Mouse (Mus musculus): Measurements from ENCODE around the gene Wnt3a. TPM values are rescaled to one million over a fixed set of nuclear protein-coding genes. Genes with fewer than 3 reads are reported as not detected.

The Wnt3a gene
- polyA plus RNA-seq, 2 experiments: 1.2 to 1.3 TPM

- 12% methylated on average over 17 of the region's 18 CpGs for WGBS
- ATAC-seq (ENCODE audit: low FRiP score, low read depth): peak; percentile 53
- Histone ChIP-seq H3K9ac (ENCODE audit: low read depth, low read length, severe bottlenecking) (peak overlapping the region; percentile 81), H3K27me3 (ENCODE audit: control insufficient read depth, insufficient read depth, low read length) (no peaks in the 10 kb centered on the region), H3K4me3 (replicated peaks; ENCODE audit: low read length) (peak overlapping the region; percentile 85), H3K9me3 (ENCODE audit: control insufficient read depth, low read length) (no peaks in the 10 kb centered on the region), H3K27ac (replicated peaks; ENCODE audit: low read depth, low read length) (peak overlapping the region; percentile 92; the same call in 1 of the 2 replicates), H3K4me1 (ENCODE audit: control insufficient read depth, insufficient read depth, low read length) (peaks cover 6% of the 10 kb centered on the region; the same call in 1 of the 2 replicates), H3K36me3 (ENCODE audit: control insufficient read depth, insufficient read depth, low read length) (peaks cover 66% of the 10 kb centered on the region), H3K4me2 (replicated peaks; ENCODE audit: low read depth, low read length, severe bottlenecking) (peak overlapping the region; percentile 81)
- TF ChIP-seq POLR2A (IDR thresholded peaks at IDR 0.05; ENCODE audit: borderline replicate concordance, extremely low read depth, insufficient read depth, insufficient read length): no peak
- DNase-seq (ENCODE audit: low spot score): peak; percentile 65
Observed at GRCm38 (mm10) chr11:59209003-59209441, 81.5 kb downstream of the Wnt3a start.

- H3K36me3 ChIP-seq (ENCODE audit: control insufficient read depth, insufficient read depth, low read length): peaks cover 64% of the 10 kb centered on the region
- DNase-seq (ENCODE audit: low spot score) (peak; percentile 88), ATAC-seq (ENCODE audit: low FRiP score, low read depth) (peak; percentile 87)
- H3K4me1 ChIP-seq (ENCODE audit: control insufficient read depth, insufficient read depth, low read length): peaks cover 6% of the 10 kb centered on the region; the same call in 1 of the 2 replicates
- H3K9ac ChIP-seq (ENCODE audit: low read depth, low read length, severe bottlenecking): peak within 1 kb of the TSS; percentile 81
- H3K4me3 ChIP-seq (replicated peaks; ENCODE audit: low read length): peak within 1 kb of the TSS; percentile 85
- H3K27me3 ChIP-seq (ENCODE audit: control insufficient read depth, insufficient read depth, low read length): no peaks in the 10 kb centered on the region
- peak within 1 kb of the TSS; percentile 92 for H3K27ac ChIP-seq (replicated peaks; ENCODE audit: low read depth, low read length)
- no peaks in the 10 kb centered on the region for H3K9me3 ChIP-seq (ENCODE audit: control insufficient read depth, low read length)
- peak within 1 kb of the TSS; percentile 81 for H3K4me2 ChIP-seq (replicated peaks; ENCODE audit: low read depth, low read length, severe bottlenecking)
- peak; percentile 84; the same call in 1 of the 2 replicates for TF ChIP-seq POLR2A (IDR thresholded peaks at IDR 0.05; ENCODE audit: borderline replicate concordance, extremely low read depth, insufficient read depth, insufficient read length)
- under 1% methylated on average over 65 of the region's 67 CpGs for WGBS
Observed at GRCm38 (mm10) chr11:59208153-59208831, 82.3 kb downstream of the Wnt3a start, which contains the start of gene 2310033P09Rik. Gene 2310033P09Rik, plus strand, starts transcription at chr11:59208321.

GRCm38 (mm10) chr11:59202081-59202995 lies 88.2 kb downstream of the Wnt3a start, which contains the start of gene Mrpl55:
Gene Mrpl55, plus strand, starts transcription at chr11:59202486.
- Histone ChIP-seq H3K36me3 (ENCODE audit: control insufficient read depth, insufficient read depth, low read length) (peaks cover 37% of the 10 kb centered on the region), H3K9me3 (ENCODE audit: control insufficient read depth, low read length) (no peaks in the 10 kb centered on the region), H3K27ac (replicated peaks; ENCODE audit: low read depth, low read length) (peak within 1 kb of the TSS; percentile 74), H3K4me1 (ENCODE audit: control insufficient read depth, insufficient read depth, low read length) (peaks cover 11% of the 10 kb centered on the region), H3K4me2 (replicated peaks; ENCODE audit: low read depth, low read length, severe bottlenecking) (peak within 1 kb of the TSS; percentile 65), H3K4me3 (replicated peaks; ENCODE audit: low read length) (peak within 1 kb of the TSS; percentile 77), H3K9ac (ENCODE audit: low read depth, low read length, severe bottlenecking) (peak within 1 kb of the TSS; percentile 74), H3K27me3 (ENCODE audit: control insufficient read depth, insufficient read depth, low read length) (no peaks in the 10 kb centered on the region)
- DNase-seq (ENCODE audit: low spot score) (peak; percentile 95), ATAC-seq (ENCODE audit: low FRiP score, low read depth) (peak; percentile 93)
- 0 out of 2 replicates have a peak, but pooled peaks have one; percentile 32 for TF ChIP-seq POLR2A (IDR thresholded peaks at IDR 0.05; ENCODE audit: borderline replicate concordance, extremely low read depth, insufficient read depth, insufficient read length)
- under 1% methylated on average over 63 of the region's 63 CpGs for WGBS

GRCm38 (mm10) chr11:59201216-59202002 lies 89.1 kb downstream of the Wnt3a start:
- 29% methylated on average over 16 of the region's 16 CpGs for WGBS
- Histone ChIP-seq H3K4me2 (replicated peaks; ENCODE audit: low read depth, low read length, severe bottlenecking) (peak overlapping the region; percentile 65), H3K9ac (ENCODE audit: low read depth, low read length, severe bottlenecking) (peak overlapping the region; percentile 74), H3K27ac (replicated peaks; ENCODE audit: low read depth, low read length) (peak overlapping the region; percentile 74), H3K9me3 (ENCODE audit: control insufficient read depth, low read length) (no peaks in the 10 kb centered on the region), H3K27me3 (ENCODE audit: control insufficient read depth, insufficient read depth, low read length) (no peaks in the 10 kb centered on the region), H3K4me3 (replicated peaks; ENCODE audit: low read length) (peak overlapping the region; percentile 77), H3K36me3 (ENCODE audit: control insufficient read depth, insufficient read depth, low read length) (peaks cover 34% of the 10 kb centered on the region), H3K4me1 (ENCODE audit: control insufficient read depth, insufficient read depth, low read length) (peaks cover 11% of the 10 kb centered on the region)
- TF ChIP-seq POLR2A (IDR thresholded peaks at IDR 0.05; ENCODE audit: borderline replicate concordance, extremely low read depth, insufficient read depth, insufficient read length): no peak
- DNase-seq (ENCODE audit: low spot score): no peak
- no peak for ATAC-seq (ENCODE audit: low FRiP score, low read depth)

Small RNAs within 50 kb of the gene (microRNA-seq; reads per million reads assigned to microRNA genes)
- not detected for gene Gm24756

Other genes starting within 250 kb of the Wnt3a start
- gene Obscn, start 154.3 kb downstream of the Wnt3a start, polyA plus RNA-seq (2012; rRNA removed): 11.0 and 11.5 TPM in 2 replicates
- 3.2 and 5.4 TPM in 2 replicates for gene Obscn, start 154.3 kb downstream of the Wnt3a start, polyA plus RNA-seq (2014; fragmentation: Nextera tagmentation; extraction: Ambion mirVana)
- 4.0 TPM in 2 replicates for gene Iba57, start 127.0 kb downstream of the Wnt3a start, polyA plus RNA-seq (2012; rRNA removed)
- gene Iba57, start 127.0 kb downstream of the Wnt3a start, polyA plus RNA-seq (2014; fragmentation: Nextera tagmentation; extraction: Ambion mirVana): 1.8 and 2.4 TPM in 2 replicates
- 0.78 and 1.2 TPM in 2 replicates for gene Gjc2, start 107.5 kb downstream of the Wnt3a start, polyA plus RNA-seq (2012; rRNA removed)
- 0.36 and 0.70 TPM in 2 replicates for gene Gjc2, start 107.5 kb downstream of the Wnt3a start, polyA plus RNA-seq (2014; fragmentation: Nextera tagmentation; extraction: Ambion mirVana)
- 101 and 102 TPM in 2 replicates for gene Guk1, start 98.5 kb downstream of the Wnt3a start, polyA plus RNA-seq (2012; rRNA removed)
- 126 and 129 TPM in 2 replicates for gene Guk1, start 98.5 kb downstream of the Wnt3a start, polyA plus RNA-seq (2014; fragmentation: Nextera tagmentation; extraction: Ambion mirVana)
- gene Mrpl55, start 88.3 kb downstream of the Wnt3a start, polyA plus RNA-seq (2012; rRNA removed): 38.8 and 51.1 TPM in 2 replicates
- 81.0 and 85.2 TPM in 2 replicates for gene Mrpl55, start 88.3 kb downstream of the Wnt3a start, polyA plus RNA-seq (2014; fragmentation: Nextera tagmentation; extraction: Ambion mirVana)
- 32.4 and 37.5 TPM in 2 replicates for gene 2310033P09Rik, start 82.4 kb downstream of the Wnt3a start, polyA plus RNA-seq (2012; rRNA removed)
- 28.9 and 30.0 TPM in 2 replicates for gene 2310033P09Rik, start 82.4 kb downstream of the Wnt3a start, polyA plus RNA-seq (2014; fragmentation: Nextera tagmentation; extraction: Ambion mirVana)
- 690 and 777 TPM in 2 replicates for gene Arf1, start 62.5 kb downstream of the Wnt3a start, polyA plus RNA-seq (2012; rRNA removed)
- 698 and 725 TPM in 2 replicates for gene Arf1, start 62.5 kb downstream of the Wnt3a start, polyA plus RNA-seq (2014; fragmentation: Nextera tagmentation; extraction: Ambion mirVana)
- gene Wnt9a, start 16.2 kb upstream of the Wnt3a start, polyA plus RNA-seq (2012; rRNA removed): 11.8 and 15.0 TPM in 2 replicates
- 6.2 and 6.8 TPM in 2 replicates for gene Wnt9a, start 16.2 kb upstream of the Wnt3a start, polyA plus RNA-seq (2014; fragmentation: Nextera tagmentation; extraction: Ambion mirVana)
- gene Prss38, start 84.9 kb upstream of the Wnt3a start, polyA plus RNA-seq (2012; rRNA removed): 0.13 and 0.33 TPM in 2 replicates
- gene Prss38, start 84.9 kb upstream of the Wnt3a start, polyA plus RNA-seq (2014; fragmentation: Nextera tagmentation; extraction: Ambion mirVana): not detected in 2 replicates
- 11.5 and 12.7 TPM in 2 replicates for gene Jmjd4, start 159.3 kb upstream of the Wnt3a start, polyA plus RNA-seq (2012; rRNA removed)
- gene Jmjd4, start 159.3 kb upstream of the Wnt3a start, polyA plus RNA-seq (2014; fragmentation: Nextera tagmentation; extraction: Ambion mirVana): 11.7 and 12.6 TPM in 2 replicates
- gene Snap47, start 160.4 kb upstream of the Wnt3a start, polyA plus RNA-seq (2012; rRNA removed): 88.9 and 94.2 TPM in 2 replicates
- gene Snap47, start 160.4 kb upstream of the Wnt3a start, polyA plus RNA-seq (2014; fragmentation: Nextera tagmentation; extraction: Ambion mirVana): 127 and 139 TPM in 2 replicates
- gene Zfp867, start 181.7 kb upstream of the Wnt3a start, polyA plus RNA-seq (2012; rRNA removed): 4.0 and 4.8 TPM in 2 replicates
- gene Zfp867, start 181.7 kb upstream of the Wnt3a start, polyA plus RNA-seq (2014; fragmentation: Nextera tagmentation; extraction: Ambion mirVana): 10.7 and 11.7 TPM in 2 replicates
- gene Zkscan17, start 236.0 kb upstream of the Wnt3a start, polyA plus RNA-seq (2012; rRNA removed): 18.1 and 19.6 TPM in 2 replicates
- gene Zkscan17, start 236.0 kb upstream of the Wnt3a start, polyA plus RNA-seq (2014; fragmentation: Nextera tagmentation; extraction: Ambion mirVana): 19.5 and 21.5 TPM in 2 replicates

All from limb, embryonic 14.5 days (tissue).